Mouse (Mus musculus) lung, postnatal 25 days (tissue): ENCODE measurements around the gene Grxcr1.

Experiments
- DNase-seq: peaks from one replicate; pipeline ENCODE4 v3.0.0; 2022; ENCODE audit warnings: low spot score

The Grxcr1 gene

GRCm38 (mm10) chr5:68093085-68093484, 61.5 kb downstream of the Grxcr1 start:
- DNase-seq = no peak

GRCm38 (mm10) chr5:68097665-68098624, 66.3 kb downstream of the Grxcr1 start:
- no peak for DNase-seq

DNA sequence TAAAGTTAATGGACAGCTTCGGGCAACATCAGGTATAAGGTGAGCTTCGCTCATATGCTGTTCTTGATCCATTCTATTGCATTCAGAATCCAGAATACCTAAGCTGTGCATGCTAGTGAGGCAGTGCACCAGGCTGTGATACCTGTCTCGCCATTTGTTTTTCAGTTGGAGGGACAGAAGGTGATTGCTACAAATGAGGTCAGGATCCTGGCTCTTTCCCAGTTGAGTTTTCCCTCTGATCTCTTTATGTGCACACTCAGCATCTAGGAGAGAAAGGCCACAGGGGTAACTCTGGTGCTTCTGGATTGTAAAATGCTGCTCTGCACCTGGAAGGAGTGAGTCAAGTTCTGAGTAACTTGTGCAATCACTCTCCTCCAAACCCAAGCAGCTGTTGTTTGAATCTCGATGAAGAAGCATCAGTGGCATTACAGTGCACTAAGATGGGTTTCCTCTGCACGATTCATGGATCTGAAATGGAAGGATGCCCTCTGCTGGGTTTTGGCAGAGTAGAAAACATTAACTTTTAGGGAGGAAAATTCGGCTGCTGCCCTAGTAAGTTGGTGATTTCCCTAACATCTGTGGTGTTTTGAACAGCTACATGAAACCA, 80.9 kb downstream of the Grxcr1 start:
- no peak for DNase-seq

DNA sequence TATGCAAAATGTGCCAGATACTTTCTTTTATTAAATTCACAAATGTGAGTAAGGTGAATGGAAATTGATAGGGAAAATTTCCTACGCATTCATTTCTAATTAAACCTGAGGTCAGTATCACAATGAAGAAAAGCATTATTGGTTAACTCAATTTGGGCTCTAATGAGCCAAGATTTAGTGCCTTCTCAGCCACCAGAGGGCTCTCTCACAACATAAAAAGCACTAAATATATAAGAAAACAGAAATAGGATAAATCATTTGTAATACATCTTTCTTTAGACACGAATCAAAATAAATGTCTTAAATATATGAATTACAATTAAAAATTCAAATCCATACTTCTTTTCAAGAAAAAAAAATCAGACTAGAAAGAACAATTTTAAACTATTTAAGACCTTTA, 89.2 kb downstream of the Grxcr1 start:
- no peak for DNase-seq

- DNase-seq = no peak
These were observed 91.2 kb downstream of the Grxcr1 start for GRCm38 (mm10) chr5:68122883-68123282.

- DNase-seq = no peak
These were observed 93.8 kb downstream of the Grxcr1 start for GRCm38 (mm10) chr5:68125478-68125877.

- no peak for DNase-seq
These were observed 96.8 kb downstream of the Grxcr1 start for GRCm38 (mm10) chr5:68128421-68128820.

DNA sequence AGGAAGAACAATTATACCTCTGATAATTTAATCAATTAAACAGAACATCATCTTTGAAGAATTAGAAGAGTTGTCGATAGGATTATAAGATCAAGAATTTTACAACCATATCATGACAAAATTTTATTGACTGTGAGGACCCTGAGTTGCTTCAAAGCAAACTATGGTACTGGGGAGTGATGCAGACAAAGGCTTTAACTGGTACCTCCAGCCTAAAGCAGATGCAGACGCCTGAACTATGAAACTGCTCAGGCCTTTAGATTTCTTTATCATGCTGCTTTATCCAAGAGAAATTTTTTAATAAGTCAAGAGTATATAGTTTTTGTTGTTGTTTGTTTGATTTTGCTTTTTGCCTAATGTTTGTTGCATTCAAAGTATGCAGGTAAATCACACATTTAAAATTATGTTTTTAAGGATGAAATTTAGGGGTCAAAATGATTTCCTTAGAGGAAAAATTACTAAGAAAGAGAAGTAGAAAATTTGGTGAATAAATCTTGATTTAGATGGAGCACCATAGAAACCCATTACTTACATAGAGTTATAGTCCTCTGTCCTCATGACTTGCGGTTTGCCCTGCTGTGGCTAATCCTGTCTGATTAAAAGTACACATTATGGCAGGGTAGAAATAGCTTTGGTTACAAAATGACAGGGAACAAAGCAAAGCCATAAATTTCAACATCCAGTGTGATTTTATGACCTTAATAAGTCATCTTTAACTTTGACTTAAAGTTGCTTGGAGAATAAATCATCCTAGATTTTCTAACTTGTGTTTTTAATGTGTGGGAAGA, 97.4 kb downstream of the Grxcr1 start:
- no peak for DNase-seq

- DNase-seq = no peak
These were observed 115.2 kb downstream of the Grxcr1 start for GRCm38 (mm10) chr5:68146818-68147217.

DNA sequence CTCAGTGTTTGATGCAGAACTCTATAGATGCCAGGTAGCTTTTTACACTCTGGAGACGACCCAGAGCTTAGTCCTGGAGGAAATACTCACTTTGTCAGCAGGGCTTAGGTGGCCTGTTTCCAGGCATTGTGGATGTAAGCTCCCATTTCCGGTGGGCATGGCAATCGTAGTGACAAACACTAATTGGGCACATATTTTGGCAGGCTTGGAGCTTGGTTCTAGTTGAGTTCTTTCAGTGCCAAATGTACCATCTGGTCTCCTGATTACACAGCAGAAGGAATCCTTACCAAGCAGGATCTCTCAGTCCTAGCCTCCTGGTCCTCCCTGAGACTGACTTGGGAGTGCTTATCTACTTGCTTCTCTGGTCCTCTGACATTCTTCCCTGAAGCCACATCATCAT, 118.3 kb downstream of the Grxcr1 start:
- DNase-seq = no peak

DNA sequence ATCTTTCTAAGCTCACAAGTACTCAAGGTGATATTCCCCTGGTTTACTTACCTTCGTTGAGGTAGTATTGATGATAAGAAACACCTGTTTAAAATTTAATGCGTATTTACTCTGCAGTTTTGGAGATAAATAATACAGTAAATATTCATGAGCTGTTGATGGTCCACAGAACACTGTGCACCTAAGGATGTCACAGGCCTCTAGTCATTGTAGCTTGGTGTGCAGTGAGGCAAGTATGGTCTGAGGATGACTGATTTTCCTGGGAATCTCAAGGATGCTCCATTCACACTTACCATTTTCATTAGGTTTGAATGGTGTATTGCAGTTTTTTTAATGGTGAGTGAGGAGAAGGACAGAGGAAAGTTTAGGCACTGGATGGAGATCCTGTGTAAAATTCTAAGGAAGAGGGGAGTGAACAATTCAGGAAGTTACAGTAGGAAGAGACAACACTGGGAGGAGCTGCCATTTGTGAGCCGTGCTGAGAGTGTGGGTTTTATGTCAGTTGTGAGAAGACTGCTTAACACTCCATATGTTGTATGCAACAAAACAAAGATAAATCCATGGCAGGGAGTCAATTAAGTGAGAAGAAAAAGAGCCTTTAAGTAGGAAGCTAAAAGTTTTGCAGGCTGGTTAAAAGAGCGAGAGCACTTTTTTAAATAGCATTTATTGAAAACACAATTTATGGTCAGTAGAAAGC, 118.9 kb downstream of the Grxcr1 start:
- DNase-seq = no peak

- no peak for DNase-seq
These were observed 130.9 kb downstream of the Grxcr1 start for GRCm38 (mm10) chr5:68162503-68162902.

- DNase-seq = no peak
These were observed 134.3 kb downstream of the Grxcr1 start for GRCm38 (mm10) chr5:68165954-68166353.
